Mouse (Mus musculus) hindbrain, embryonic 12.5 days (tissue): ENCODE results near the gene Clec10a. TPM values are rescaled to one million over a fixed set of nuclear protein-coding genes. Genes with fewer than 3 reads are reported as not detected.
"Not testable (repeated sequence)": the region's sequence is repeated elsewhere in the genome, so short reads cannot be mapped to it uniquely, and the experiment has no call there.

Experiments
- ATAC-seq: fragments of 200-750 bp; cut with Nextera tagmentation; 2 replicates; pipeline ENCODE4 v1.8.0; 2017; ENCODE audit warnings: moderate TSS enrichment; ENCODE audit not compliant: low FRiP score
- H3K27ac ChIP-seq: fragments of 300-500 bp; sonication (generic); 2 replicates; pipeline ENCODE4 v1.5.1; 2016; ENCODE audit warnings: mild to moderate bottlenecking
- H3K27me3 ChIP-seq: fragments of 300-500 bp; sonication (generic); 2 replicates; pipeline ENCODE4 v1.6.1; 2016; ENCODE audit warnings: mild to moderate bottlenecking
- H3K36me3 ChIP-seq: fragments of 300-500 bp; sonication (generic); 2 replicates; pipeline ENCODE4 v1.6.1; 2016; ENCODE audit warnings: mild to moderate bottlenecking
- H3K4me1 ChIP-seq: fragments of 300-500 bp; sonication (generic); 2 replicates; pipeline ENCODE4 v1.6.1; 2016
- H3K4me2 ChIP-seq: fragments of 300-500 bp; sonication (generic); replicated peaks from 2 replicates; pipeline ENCODE4 v1.6.1; 2016; ENCODE audit warnings: mild to moderate bottlenecking
- H3K4me3 ChIP-seq: fragments of 300-500 bp; sonication (generic); 2 replicates; pipeline ENCODE4 v1.5.1; 2016; ENCODE audit warnings: mild to moderate bottlenecking
- H3K9ac ChIP-seq: fragments of 300-500 bp; sonication (generic); 2 replicates; pipeline ENCODE4 v1.6.1; 2016; ENCODE audit warnings: mild to moderate bottlenecking, moderate library complexity
- H3K9me3 ChIP-seq: fragments of 300-500 bp; sonication (generic); replicated peaks from 2 replicates; pipeline ENCODE4 v1.6.1; 2016; ENCODE audit warnings: mild to moderate bottlenecking
- WGBS: fragments of 180-500 bp; shearing (Covaris S2); methylation state at CpG from one replicate; pipeline ENCODE4 v1.1.7; 2016; 5-methylcytosine and 5-hydroxymethylcytosine counted together
- polyA plus RNA-seq: library from polyadenylated mRNA; unstranded; fragments of >200 nt; fragmentation: Nextera tagmentation; extraction: Ambion mirVana; gene quantifications from 2 replicates; pipeline ENCODE4 v1.2.1, GENCODE M21; 2016

Clec10a gene
- polyA plus RNA-seq, 1 experiment from 2014 or later, result 0.71 TPM

DNA sequence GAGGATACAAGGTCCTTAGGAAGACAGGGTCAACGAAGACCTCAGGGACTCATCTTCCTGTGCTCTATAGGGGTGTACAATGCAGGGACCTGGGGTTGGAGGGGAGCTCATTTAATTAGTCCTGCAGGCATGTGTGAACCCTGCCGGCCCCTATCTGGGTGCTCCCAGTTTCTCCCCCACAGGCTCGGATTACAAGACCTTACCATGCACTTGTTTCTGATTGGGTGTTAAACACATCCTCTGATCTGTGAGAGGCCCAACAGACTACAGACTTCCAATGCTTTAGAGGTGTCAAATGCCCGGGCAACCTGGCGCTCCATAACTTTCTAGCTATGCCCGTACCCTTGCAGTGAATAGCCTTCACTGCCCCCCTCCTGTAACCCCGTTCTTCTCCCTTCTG lies 12.1 kb downstream of the Clec10a start:
- ATAC-seq, result no peak

DNA sequence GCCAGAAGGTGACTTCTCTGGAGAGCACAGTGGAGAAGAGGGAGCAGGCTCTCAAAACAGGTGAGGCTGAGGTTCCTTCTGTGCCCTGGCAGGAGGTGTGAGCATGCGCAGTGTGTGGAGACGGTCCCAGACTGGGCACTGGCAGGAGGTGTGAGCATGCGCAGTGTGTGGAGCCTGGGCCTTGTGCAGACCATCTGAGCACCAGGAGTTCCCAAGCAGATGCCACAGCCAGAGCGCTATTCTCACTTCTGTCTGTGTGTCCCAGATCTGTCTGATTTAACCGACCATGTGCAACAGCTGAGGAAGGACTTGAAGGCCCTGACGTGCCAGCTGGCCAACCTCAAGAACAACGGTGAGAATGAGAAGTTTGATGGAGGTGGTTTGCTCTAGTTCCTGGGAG lies 13.5 kb downstream of the Clec10a start:
- not testable (repeated sequence) for ATAC-seq, H3K9ac ChIP-seq, H3K27me3 ChIP-seq, H3K9me3 ChIP-seq, H3K4me1 ChIP-seq, H3K36me3 ChIP-seq, H3K4me3 ChIP-seq, H3K4me2 ChIP-seq, H3K27ac ChIP-seq
- WGBS, result 91% methylated on average over 7 of the region's 7 CpGs

More for the DNA sequence above, 12.1 kb downstream of the Clec10a start:
- H3K4me3 ChIP-seq, result no peak overlapping the region
- H3K9me3 ChIP-seq, result no peaks in the 10 kb centered on the region
- no peak overlapping the region for H3K4me2 ChIP-seq
- no peak overlapping the region for H3K27ac ChIP-seq
- WGBS, result 69% methylated on average over 7 of the region's 7 CpGs
- no peaks in the 10 kb centered on the region for H3K4me1 ChIP-seq
- H3K9ac ChIP-seq, result no peak overlapping the region
- H3K36me3 ChIP-seq, result no peaks in the 10 kb centered on the region
- H3K27me3 ChIP-seq, result no peaks in the 10 kb centered on the region

DNA sequence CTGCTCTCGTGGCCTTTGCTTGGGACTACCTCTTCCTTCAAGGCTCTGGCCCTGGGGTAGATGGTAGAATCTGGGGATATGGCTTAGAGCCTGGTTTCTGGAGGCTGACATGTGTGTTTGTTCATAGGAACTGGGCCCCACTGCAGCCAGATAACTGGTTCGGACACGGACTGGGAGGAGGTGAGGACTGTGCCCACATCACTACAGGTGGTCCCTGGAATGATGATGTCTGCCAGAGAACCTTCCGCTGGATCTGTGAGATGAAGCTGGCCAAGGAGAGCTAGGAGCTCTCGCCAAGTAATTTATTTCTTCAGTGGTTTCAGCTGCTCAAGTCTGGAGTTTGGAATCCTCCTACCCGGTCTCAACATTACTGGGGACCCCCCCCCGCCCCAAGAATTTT lies 14.3 kb downstream of the Clec10a start:
- H3K4me3 ChIP-seq, result no peak overlapping the region
- no peak overlapping the region for H3K9ac ChIP-seq
- no peak overlapping the region for H3K4me2 ChIP-seq
- 74% methylated on average over 7 of the region's 7 CpGs for WGBS
- ATAC-seq, result no peak
- H3K36me3 ChIP-seq, result no peaks in the 10 kb centered on the region
- no peaks in the 10 kb centered on the region for H3K9me3 ChIP-seq
- H3K27me3 ChIP-seq, result no peaks in the 10 kb centered on the region
- no peaks in the 10 kb centered on the region for H3K4me1 ChIP-seq
- no peak overlapping the region for H3K27ac ChIP-seq

DNA sequence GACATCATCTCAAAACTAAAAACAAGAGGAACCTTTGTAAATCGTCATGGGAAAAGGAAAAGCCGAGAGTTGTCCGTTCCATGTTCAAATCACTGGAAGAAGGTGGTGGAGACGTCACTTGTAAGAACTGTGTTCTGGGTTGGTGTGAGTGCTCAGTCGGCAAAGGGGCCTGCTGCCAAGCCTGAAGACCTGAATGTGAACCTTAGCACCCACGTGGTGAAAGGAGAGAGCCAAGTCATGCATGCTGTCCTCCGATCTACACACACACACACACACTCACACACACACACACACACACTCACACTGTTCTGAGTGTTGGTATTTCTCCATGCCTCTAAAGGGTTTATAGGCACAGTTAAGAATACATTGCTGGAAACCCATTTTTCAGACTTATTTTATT lies 15.2 kb downstream of the Clec10a start:
- ATAC-seq, result no peak
- no peaks in the 10 kb centered on the region for H3K27me3 ChIP-seq
- no peaks in the 10 kb centered on the region; the same call in 1 of the 2 replicates for H3K9me3 ChIP-seq
- no peak overlapping the region for H3K4me2 ChIP-seq
- H3K4me3 ChIP-seq, result no peak overlapping the region
- H3K36me3 ChIP-seq, result no peaks in the 10 kb centered on the region
- no peaks in the 10 kb centered on the region for H3K4me1 ChIP-seq
- no peak overlapping the region for H3K9ac ChIP-seq
- WGBS, result 75% methylated on average over 7 of the region's 7 CpGs
- H3K27ac ChIP-seq, result no peak overlapping the region

DNA sequence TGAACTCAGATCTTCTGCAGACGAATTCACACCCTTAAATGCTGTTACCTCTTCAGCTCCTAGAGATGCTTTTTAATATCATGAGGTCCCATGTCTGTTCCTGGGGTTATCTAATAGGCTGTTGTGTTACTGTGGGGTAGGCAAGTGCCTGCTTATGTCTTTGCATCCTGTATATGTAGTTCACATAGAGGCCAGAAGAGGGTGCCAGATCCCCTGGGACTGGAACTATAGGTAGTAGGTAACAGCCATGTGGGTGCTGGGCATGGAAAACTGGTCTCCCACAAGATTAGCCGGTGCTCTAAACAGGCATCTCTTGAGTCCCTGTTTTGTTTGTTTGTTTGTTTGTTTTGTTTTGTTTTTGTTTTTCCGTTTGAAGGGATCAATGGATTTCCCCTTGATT lies 15.8 kb downstream of the Clec10a start:
- Histone ChIP-seq H3K27ac (no peak overlapping the region), H3K9me3 (no peaks in the 10 kb centered on the region; the same call in 1 of the 2 replicates), H3K4me3 (no peak overlapping the region), H3K9ac (no peak overlapping the region), H3K4me2 (no peak overlapping the region), H3K36me3 (no peaks in the 10 kb centered on the region), H3K4me1 (no peaks in the 10 kb centered on the region), H3K27me3 (no peaks in the 10 kb centered on the region)
- no peak for ATAC-seq
- WGBS, result 57% methylated on average over 3 of the region's 3 CpGs

DNA sequence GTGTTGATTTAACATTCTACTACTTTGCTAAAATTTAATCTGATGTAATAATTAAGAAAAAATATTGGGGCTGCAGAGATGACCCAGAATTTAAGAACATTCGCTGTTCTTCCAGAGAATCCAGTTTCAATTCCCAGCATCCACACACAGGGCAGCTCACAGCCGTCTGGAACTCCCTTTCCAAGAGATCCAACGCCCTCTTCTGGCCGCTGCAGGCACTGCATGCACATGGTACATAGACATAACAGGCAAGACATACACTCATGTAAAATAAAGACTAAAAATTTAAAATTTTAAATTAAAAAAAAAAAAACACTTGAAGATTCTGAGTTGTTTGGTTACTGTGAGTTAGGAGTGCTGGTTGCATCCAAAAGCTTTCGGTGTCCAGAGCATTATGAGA lies 16.3 kb downstream of the Clec10a start:
- Histone ChIP-seq H3K27me3 (no peaks in the 10 kb centered on the region), H3K9me3 (no peaks in the 10 kb centered on the region; the same call in 1 of the 2 replicates), H3K27ac (no peak overlapping the region), H3K4me2 (no peak overlapping the region), H3K36me3 (no peaks in the 10 kb centered on the region), H3K9ac (no peak overlapping the region), H3K4me3 (no peak overlapping the region), H3K4me1 (no peaks in the 10 kb centered on the region)
- 60% methylated on average over 5 of the region's 5 CpGs for WGBS
- no peak for ATAC-seq

DNA sequence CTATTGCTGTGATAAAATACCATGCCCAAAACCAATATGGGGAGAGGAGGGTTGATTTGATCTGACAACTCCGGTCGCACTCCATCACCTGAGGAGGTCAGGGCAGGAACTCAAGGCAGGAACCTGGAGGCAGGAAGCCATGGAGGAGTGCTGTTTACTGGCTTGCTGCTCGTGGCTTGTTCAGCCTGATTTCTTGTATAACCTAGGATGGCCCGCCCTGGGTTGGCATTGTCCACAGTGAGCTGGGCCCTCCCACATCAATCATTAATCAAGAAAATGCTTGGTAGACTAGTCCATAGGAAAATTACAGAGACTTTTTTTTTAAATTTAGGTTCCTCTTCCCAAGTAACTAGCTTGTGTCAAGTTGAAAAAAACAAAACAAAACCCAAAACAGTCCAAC lies 18.5 kb downstream of the Clec10a start:
- Histone ChIP-seq H3K9me3 (no peaks in the 10 kb centered on the region; the same call in 1 of the 2 replicates), H3K9ac (no peak overlapping the region), H3K36me3 (no peaks in the 10 kb centered on the region), H3K4me2 (no peak overlapping the region), H3K27me3 (no peaks in the 10 kb centered on the region), H3K27ac (no peak overlapping the region), H3K4me1 (no peaks in the 10 kb centered on the region), H3K4me3 (no peak overlapping the region)
- whole genome bisulfite sequencing, result 82% methylated on average over 4 of the region's 4 CpGs
- ATAC-seq, result no peak

DNA sequence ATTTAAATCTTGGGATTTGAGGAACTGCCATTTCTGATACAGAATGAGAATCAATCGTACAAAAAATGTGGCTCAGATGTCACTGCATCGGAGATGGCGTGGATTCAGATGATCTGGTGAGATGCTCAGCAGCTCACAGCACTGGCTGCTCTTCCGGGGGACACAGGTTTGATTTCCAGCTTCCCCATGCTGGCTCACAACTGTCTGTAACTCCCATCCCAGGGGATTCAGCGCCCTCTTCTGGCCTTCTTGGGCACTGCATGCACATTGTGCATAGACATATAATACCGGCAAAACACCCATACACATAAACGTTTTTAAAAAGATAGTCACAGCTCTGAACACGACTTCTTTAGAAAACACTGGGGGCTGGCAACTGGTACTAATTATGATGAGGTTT lies 21.6 kb downstream of the Clec10a start:
- ATAC-seq, result no peak
- 73% methylated on average over 8 of the region's 8 CpGs for WGBS

DNA sequence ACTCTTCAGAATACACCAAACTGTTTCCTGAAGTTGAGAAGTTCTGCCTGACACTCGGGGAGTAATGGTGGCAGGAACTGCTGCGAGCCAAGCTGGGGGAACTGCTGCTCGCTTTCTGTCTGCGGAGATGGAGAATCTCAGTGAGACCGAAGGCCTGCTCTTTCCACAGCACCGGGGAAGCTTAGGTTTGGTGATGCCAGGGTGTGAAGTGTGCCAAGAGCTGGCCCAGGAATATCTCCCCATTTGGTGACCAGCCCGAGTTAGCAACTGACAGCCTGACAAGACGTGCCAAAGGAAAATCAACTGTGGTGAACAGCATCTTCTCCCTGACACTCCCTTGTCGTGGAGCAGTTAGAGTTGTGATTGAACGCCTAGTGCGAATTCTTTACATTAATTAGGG lies 22.3 kb downstream of the Clec10a start:
- Histone ChIP-seq H3K27ac (no peak overlapping the region), H3K4me2 (no peak overlapping the region), H3K36me3 (no peaks in the 10 kb centered on the region), H3K27me3 (no peaks in the 10 kb centered on the region), H3K9me3 (no peaks in the 10 kb centered on the region; the same call in 1 of the 2 replicates), H3K4me3 (no peak overlapping the region), H3K4me1 (no peaks in the 10 kb centered on the region), H3K9ac (no peak overlapping the region)
- ATAC-seq, result no peak
- WGBS, result 90% methylated on average over 11 of the region's 11 CpGs

More for the DNA sequence above, 21.6 kb downstream of the Clec10a start:
- no peak overlapping the region for H3K9ac ChIP-seq
- H3K36me3 ChIP-seq, result no peaks in the 10 kb centered on the region
- H3K4me1 ChIP-seq, result no peaks in the 10 kb centered on the region
- H3K27me3 ChIP-seq, result no peaks in the 10 kb centered on the region
- no peak overlapping the region for H3K4me2 ChIP-seq
- H3K9me3 ChIP-seq, result no peaks in the 10 kb centered on the region; the same call in 1 of the 2 replicates
- H3K4me3 ChIP-seq, result no peak overlapping the region
- no peak overlapping the region for H3K27ac ChIP-seq

DNA sequence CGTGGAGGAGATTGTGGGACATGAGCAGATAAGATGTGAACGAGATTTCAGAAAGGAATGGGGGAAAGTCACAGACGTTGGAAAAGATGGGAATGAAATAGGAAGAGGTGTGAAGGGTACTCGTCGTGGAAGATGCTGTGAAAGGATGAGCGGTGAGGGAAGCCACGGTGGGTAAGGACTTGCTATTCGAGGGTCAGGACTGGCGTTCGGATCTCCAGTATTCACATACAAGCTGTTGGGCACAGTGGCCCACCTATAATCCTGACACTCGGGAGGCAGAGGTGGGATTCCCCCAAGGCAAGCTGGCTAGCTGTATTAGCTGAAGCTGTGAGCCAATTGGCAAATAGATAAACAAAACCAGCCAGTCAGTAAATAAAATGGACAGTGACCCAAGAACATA lies 22.8 kb downstream of the Clec10a start:
- ATAC-seq, result no peak
- Histone ChIP-seq H3K36me3 (no peaks in the 10 kb centered on the region), H3K9ac (no peak overlapping the region), H3K4me3 (no peak overlapping the region), H3K9me3 (no peaks in the 10 kb centered on the region; the same call in 1 of the 2 replicates), H3K27me3 (no peaks in the 10 kb centered on the region), H3K27ac (no peak overlapping the region), H3K4me1 (no peaks in the 10 kb centered on the region), H3K4me2 (no peak overlapping the region)
- 84% methylated on average over 11 of the region's 11 CpGs for WGBS

DNA sequence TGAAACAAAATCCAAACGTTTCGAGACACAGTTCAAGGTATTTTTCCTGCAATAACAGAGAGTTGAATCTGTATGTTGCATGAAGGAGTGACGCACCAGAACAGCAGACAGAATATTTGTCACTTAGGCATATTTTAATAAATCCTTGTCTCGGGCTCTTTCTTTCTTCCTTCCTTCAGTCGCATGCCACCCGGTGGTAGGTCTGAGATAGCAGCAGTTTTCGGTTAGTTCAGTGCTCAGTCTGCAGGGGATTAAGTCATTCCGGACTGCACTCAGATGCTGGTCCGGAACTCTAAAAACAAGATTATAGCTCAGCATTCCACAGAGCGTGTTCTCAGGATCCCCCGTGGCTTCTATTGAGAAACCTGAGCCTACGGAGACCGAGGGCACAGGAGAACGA lies 23.4 kb downstream of the Clec10a start:
- no peak overlapping the region for H3K4me3 ChIP-seq
- H3K9ac ChIP-seq, result no peak overlapping the region
- H3K36me3 ChIP-seq, result no peaks in the 10 kb centered on the region
- no peaks in the 10 kb centered on the region for H3K4me1 ChIP-seq
- WGBS, result 38% methylated on average over 14 of the region's 14 CpGs
- no peaks in the 10 kb centered on the region; the same call in 1 of the 2 replicates for H3K9me3 ChIP-seq
- H3K4me2 ChIP-seq, result no peak overlapping the region
- no peak overlapping the region for H3K27ac ChIP-seq
- no peaks in the 10 kb centered on the region for H3K27me3 ChIP-seq
- ATAC-seq, result no peak

DNA sequence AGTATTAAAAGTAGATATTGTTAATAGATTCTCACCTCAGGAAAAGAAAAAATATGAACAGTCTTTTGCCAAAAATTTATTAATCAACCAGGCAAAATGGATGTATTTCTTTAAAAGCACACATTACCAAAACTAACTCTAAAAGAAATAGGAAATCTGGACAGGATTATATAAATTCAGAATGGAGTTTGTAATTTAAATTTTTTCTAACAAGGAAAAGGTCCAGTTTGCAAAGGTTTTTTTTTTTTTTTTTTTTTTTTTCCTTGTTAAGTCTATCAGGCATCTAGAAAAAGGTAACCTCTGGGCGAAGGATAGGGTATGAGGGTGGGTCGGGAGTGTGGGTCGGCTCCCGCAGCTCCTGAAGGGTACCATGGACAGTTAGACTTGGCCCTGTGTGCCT lies 24.5 kb downstream of the Clec10a start:
- H3K27ac ChIP-seq, result no peak overlapping the region
- H3K9me3 ChIP-seq, result no peaks in the 10 kb centered on the region; the same call in 1 of the 2 replicates
- no peak overlapping the region for H3K4me3 ChIP-seq
- no peaks in the 10 kb centered on the region for H3K4me1 ChIP-seq
- no peaks in the 10 kb centered on the region for H3K36me3 ChIP-seq
- WGBS, result 85% methylated on average over 4 of the region's 4 CpGs
- ATAC-seq, result no peak
- no peak overlapping the region for H3K9ac ChIP-seq
- H3K27me3 ChIP-seq, result no peaks in the 10 kb centered on the region
- no peak overlapping the region for H3K4me2 ChIP-seq

DNA sequence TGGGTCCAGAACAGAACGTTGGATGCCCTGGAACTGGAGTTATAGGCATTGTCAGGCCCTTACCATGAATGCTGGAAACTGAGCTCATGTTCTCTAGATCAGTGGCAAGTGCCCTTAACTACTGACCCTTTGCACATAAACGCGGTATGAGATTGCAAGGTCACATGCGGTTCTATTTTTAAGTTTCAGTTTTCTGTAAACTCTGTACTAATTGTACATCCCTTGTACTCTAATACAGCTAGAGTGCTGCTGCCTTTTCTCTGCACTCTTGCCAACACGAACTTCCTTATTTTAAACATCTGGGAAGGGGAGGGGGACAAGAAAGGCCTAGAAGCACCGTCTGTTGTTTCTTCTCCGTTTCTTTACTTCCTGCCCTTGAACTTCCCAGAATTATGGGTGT lies 29.1 kb downstream of the Clec10a start:
- H3K9ac ChIP-seq, result no peak overlapping the region

More for the DNA sequence above, 29.1 kb downstream of the Clec10a start:
- WGBS, result 78% methylated on average over 7 of the region's 7 CpGs
- Histone ChIP-seq H3K4me1 (no peaks in the 10 kb centered on the region), H3K27ac (no peak overlapping the region), H3K4me3 (no peak overlapping the region), H3K4me2 (no peak overlapping the region), H3K9me3 (no peaks in the 10 kb centered on the region), H3K27me3 (no peaks in the 10 kb centered on the region), H3K36me3 (no peaks in the 10 kb centered on the region)
- ATAC-seq, result no peak
